ENCODE assay signal across 17 mouse cellular contexts in genomic region chr2:42968741-42969140, GRCm38 (mm10).
A peak's percentile ranks its signal among the peaks of the same experiment; 100 is the strongest.
DNase-seq lines count a peak whose midpoint lies in the region; ATAC-seq lines count a peak whose summit lies in the region.
"Had no signal": no experiment of that assay in that cellular context is flagged by ENCODE, and none has a peak within 500 bp of the region (broad histone marks: within the 10 kb centered on the region; RNA-seq: fewer than 3 reads in every experiment).

No protein-coding gene starts in this region.

- ATAC-seq in megakaryocyte-erythroid progenitor cell, adult 5-6 weeks (replicated peaks; ENCODE audit: low FRiP score, low TSS enrichment, poor library complexity, severe bottlenecking): no peak
- ATAC-seq: inflammation-experienced regulatory T-cells, adult 6 months had no signal

- DNase-seq in frontal cortex, postnatal 36 days (ENCODE audit: low spot score in 2 of 2): peak; percentile 32 to 63
- no peak for DNase-seq in frontal cortex, postnatal 25 days (ENCODE audit: low spot score in 2 of 2)
- peak; percentile 45 for DNase-seq in right cerebral cortex, adult 18-20 months
- DNase-seq in right cerebral cortex, postnatal 4 days: no peak
- peak; percentile 62 for DNase-seq in layer of hippocampus, adult 9-10 months (ENCODE audit: low spot score)
- peak; percentile 60 for DNase-seq in telencephalon, adult 2 months (ENCODE audit: low read depth, low spot score)
- no peak for DNase-seq in testis, postnatal 10 days (ENCODE audit: low spot score)
- DNase-seq: adrenal gland, postnatal 25 days; cerebellum, postnatal 10 days; gastrocnemius, postnatal 25 days; heart, adult 2 months; kidney, adult 18-20 months; lung, postnatal 36 days; midbrain, embryonic 14.5 days; thymus, postnatal 36 days had no signal

Comparison
In these comparisons a context has a peak if more than half of its experiments do, and no peak if none do; other contexts are left out.
1. DNase-seq: peak in frontal cortex, postnatal 36 days (2 of 2), right cerebral cortex, adult 18-20 months (single experiment), layer of hippocampus, adult 9-10 months (single experiment) and telencephalon, adult 2 months (single experiment); none in frontal cortex, postnatal 25 days (0 of 2), right cerebral cortex, postnatal 4 days (single experiment) and testis, postnatal 10 days (single experiment).